Mouse (Mus musculus) embryonic fibroblast, embryonic 13.5 days (primary cell): Measurements from ENCODE around the gene Cep135. TPM values are rescaled to one million over a fixed set of nuclear protein-coding genes. Genes with fewer than 3 reads are reported as not detected.

Experiments
- H3K27ac ChIP-seq: 2 replicates; pipeline ENCODE4 v1.5.1; 2012; ENCODE audit warnings: low read length, control low read depth, inconsistent platforms; ENCODE audit not compliant: insufficient read depth
- H3K4me1 ChIP-seq: 2 replicates; pipeline ENCODE4 v1.6.1; 2011; ENCODE audit warnings: low read length; ENCODE audit not compliant: control insufficient read depth, insufficient read depth
- H3K4me3 ChIP-seq: 2 replicates; pipeline ENCODE4 v1.5.1; 2011; ENCODE audit warnings: mild to moderate bottlenecking, control low read depth, low read length; ENCODE audit not compliant: insufficient read depth
- CTCF ChIP-seq: IDR thresholded peaks from 2 replicates; pipeline ENCODE4 v1.5.1; 2011; ENCODE audit warnings: mild to moderate bottlenecking, control low read depth, low read length, moderate library complexity, borderline replicate concordance; ENCODE audit not compliant: insufficient read depth
- POLR2A ChIP-seq: IDR thresholded peaks from 2 replicates; pipeline ENCODE4 v1.6.1; 2011; ENCODE audit warnings: low read depth, mild to moderate bottlenecking, control low read depth, low read length, moderate library complexity
- polyA plus RNA-seq: library from polyadenylated mRNA; stranded (reverse); fragments of >200 nt; gene quantifications from 2 replicates; pipeline ENCODE4 v1.2.4, GENCODE M21; 2011; ENCODE audit warnings: low read depth; ENCODE audit not compliant: missing spikeins, insufficient read length

The Cep135 gene
- polyA plus RNA-seq, 1 experiment, result 9.7 TPM

DNA sequence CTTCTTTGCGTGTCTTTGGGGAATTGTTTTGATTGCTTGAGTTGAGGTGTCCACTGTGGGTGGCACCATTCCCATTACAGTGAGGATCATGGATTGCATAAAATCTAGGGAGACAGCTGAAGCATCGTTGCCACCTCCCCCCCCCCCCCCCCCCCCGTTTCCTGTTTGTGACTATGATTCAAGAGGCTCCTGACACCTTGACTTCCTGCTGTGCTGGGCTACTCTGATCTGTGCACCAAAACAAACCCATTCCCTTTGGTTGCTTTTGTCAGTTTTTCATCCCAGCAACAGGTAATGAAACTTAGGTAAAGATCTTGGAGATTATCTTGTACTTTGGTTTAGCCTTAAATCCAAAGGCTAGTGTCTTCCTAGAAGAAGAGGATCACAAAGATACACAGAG lies 92.5 kb downstream of the Cep135 start:
- H3K4me1 ChIP-seq, result peaks cover 4% of the 10 kb centered on the region
- TF ChIP-seq CTCF (no peak), POLR2A (no peak)

GRCm38 (mm10) chr5:76681895-76682656 lies 93.6 kb downstream of the Cep135 start:
- no peak overlapping the region for H3K27ac ChIP-seq
- TF ChIP-seq POLR2A, result no peak
- no peak for TF ChIP-seq CTCF
- no peak overlapping the region for H3K4me3 ChIP-seq
- peaks cover 4% of the 10 kb centered on the region for H3K4me1 ChIP-seq

More for the DNA sequence above, 92.5 kb downstream of the Cep135 start:
- Histone ChIP-seq H3K4me3 (no peak overlapping the region), H3K27ac (no peak overlapping the region)

- peaks cover 4% of the 10 kb centered on the region for H3K4me1 ChIP-seq
- no peak for TF ChIP-seq CTCF
- TF ChIP-seq POLR2A, result no peak
- no peak overlapping the region for H3K27ac ChIP-seq
- no peak overlapping the region for H3K4me3 ChIP-seq
Measured at GRCm38 (mm10) chr5:76683455-76683854, 95.0 kb downstream of the Cep135 start.

GRCm38 (mm10) chr5:76684658-76685605 lies 96.4 kb downstream of the Cep135 start:
- no peak for TF ChIP-seq POLR2A
- TF ChIP-seq CTCF, result no peak
- no peak overlapping the region for H3K27ac ChIP-seq

DNA sequence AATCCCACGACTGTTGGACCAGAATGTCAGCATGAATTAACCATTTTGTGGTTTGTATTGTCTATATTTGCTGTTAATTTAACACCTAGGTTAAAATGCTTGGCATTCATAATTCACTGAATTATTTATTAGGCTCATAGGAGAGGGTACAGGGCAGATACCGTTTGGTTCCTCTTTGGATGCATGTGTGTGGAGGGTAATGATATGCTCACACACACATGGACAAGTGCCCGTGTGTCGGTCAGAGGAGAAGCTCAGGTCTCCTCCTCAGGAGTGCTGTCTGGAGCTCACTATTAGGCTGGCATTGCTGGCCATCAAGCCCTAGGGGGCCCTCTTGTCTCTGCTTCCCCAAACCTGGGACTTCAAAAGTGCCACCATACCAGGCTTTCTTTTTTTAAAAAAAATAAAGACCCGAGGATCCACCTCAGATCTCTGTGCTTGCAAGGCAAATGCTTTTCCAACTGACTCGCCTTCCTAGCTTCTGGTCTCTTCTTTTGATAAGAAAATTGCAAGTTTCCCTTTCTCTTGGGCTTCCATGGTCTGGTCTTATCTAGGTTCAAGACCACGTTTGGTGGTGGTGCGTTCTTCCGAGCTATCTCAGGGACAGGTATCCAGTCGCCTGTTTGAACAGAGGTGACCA lies 99.6 kb downstream of the Cep135 start:
- Histone ChIP-seq H3K27ac (no peak overlapping the region), H3K4me3 (no peak overlapping the region), H3K4me1 (peaks cover 4% of the 10 kb centered on the region)
- TF ChIP-seq POLR2A, result no peak
- no peak for TF ChIP-seq CTCF

More at GRCm38 (mm10) chr5:76684658-76685605, 96.4 kb downstream of the Cep135 start:
- H3K4me3 ChIP-seq, result no peak overlapping the region
- peaks cover 4% of the 10 kb centered on the region for H3K4me1 ChIP-seq

DNA sequence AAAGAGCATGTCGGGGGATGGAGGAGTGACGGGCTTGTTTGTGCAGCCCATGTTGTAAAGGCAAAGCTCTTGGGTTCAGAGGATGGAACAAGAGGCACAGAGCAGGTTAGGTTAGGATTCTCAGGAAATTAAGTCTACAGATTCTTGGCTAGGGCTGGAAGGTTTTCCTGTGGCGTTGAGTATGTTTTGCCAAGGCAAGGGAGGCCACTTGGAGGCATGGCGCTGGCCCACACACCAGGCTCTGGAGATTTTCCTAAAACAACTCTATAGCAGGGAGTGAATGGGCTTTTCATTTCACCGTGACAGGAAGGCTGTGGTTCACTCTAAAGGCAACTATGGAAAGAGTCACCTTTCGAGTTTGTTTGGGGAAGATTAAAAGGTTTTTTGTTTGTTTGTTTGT lies 100.1 kb downstream of the Cep135 start:
- no peak overlapping the region for H3K4me3 ChIP-seq
- no peak overlapping the region for H3K27ac ChIP-seq
- H3K4me1 ChIP-seq, result peaks cover 4% of the 10 kb centered on the region; the same call in 1 of the 2 replicates
- TF ChIP-seq CTCF (no peak), POLR2A (no peak)

- Histone ChIP-seq H3K4me1 (no peaks in the 10 kb centered on the region), H3K27ac (no peak overlapping the region), H3K4me3 (no peak overlapping the region)
- TF ChIP-seq POLR2A, result no peak
- no peak for TF ChIP-seq CTCF
Measured at GRCm38 (mm10) chr5:76690177-76690593, 101.7 kb downstream of the Cep135 start.

GRCm38 (mm10) chr5:76691251-76691650 lies 102.8 kb downstream of the Cep135 start:
- no peaks in the 10 kb centered on the region for H3K4me1 ChIP-seq
- no peak overlapping the region for H3K27ac ChIP-seq
- H3K4me3 ChIP-seq, result no peak overlapping the region
- TF ChIP-seq POLR2A (no peak), CTCF (no peak)

DNA sequence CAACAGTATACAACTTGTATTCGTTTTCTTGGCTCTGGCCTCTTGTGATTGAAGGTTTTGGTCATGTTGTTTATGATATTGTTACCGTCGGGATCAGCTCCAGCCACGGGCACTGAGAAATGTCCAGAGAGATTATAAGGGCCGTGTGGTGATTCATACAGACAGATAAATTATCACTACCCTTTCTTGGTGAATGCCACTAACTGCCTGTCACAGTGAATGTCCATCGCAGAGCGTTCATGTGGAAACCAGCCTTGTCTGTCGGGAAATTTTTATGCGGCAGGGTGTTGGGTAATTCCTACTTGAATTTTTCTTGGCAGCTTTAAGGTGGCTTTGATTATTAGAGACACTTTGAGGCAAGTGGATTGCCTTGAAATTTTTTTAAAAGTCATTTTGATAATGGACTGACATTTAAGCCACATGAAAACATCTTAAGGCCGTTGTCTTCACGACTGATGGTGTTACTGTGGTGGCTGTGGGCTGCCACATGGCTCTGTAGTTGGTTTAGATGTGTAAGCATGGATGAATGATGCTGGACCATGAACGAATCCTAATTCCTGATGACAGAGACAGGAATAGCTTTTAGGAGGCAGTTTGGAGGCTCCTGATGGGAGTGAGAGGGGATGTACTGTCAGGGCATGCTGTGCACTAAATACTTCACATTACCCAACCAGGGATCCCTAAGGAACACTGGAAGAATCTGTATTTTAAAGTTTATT lies 103.4 kb downstream of the Cep135 start:
- H3K4me3 ChIP-seq, result no peak overlapping the region
- TF ChIP-seq CTCF, result no peak
- no peak for TF ChIP-seq POLR2A
- H3K27ac ChIP-seq, result no peak overlapping the region
- H3K4me1 ChIP-seq, result no peaks in the 10 kb centered on the region

Other genes starting within 250 kb of the Cep135 start
- gene Nmu, start 224.9 kb upstream of the Cep135 start, polyA plus RNA-seq, result not detected in 2 replicates
- not detected in 2 replicates for gene Gm7271, start 104.7 kb upstream of the Cep135 start, polyA plus RNA-seq
- 38.3 and 43.2 TPM in 2 replicates for gene Exoc1, start 59.4 kb upstream of the Cep135 start, polyA plus RNA-seq
- gene C530008M17Rik, start 67.8 kb downstream of the Cep135 start, polyA plus RNA-seq, result 17.9 and 21.3 TPM in 2 replicates